Mouse (Mus musculus) lung, adult 2 months (tissue): ENCODE data around the gene Cpsf4l. TPM values are rescaled to one million over a fixed set of nuclear protein-coding genes. Genes with fewer than 3 reads are reported as not detected.
A peak's percentile ranks its signal among the peaks of the same experiment; 100 is the strongest.

Experiments used
- DNase-seq: peaks from one replicate; pipeline ENCODE4 v3.0.0; 2022
- H3K4me1 ChIP-seq: fragments of 200-500 bp; 2 replicates; pipeline ENCODE4 v1.6.1; 2011; ENCODE audit warnings: low read length; ENCODE audit not compliant: control insufficient read depth, insufficient read depth
- H3K4me3 ChIP-seq: fragments of 200-500 bp; replicated peaks from 2 replicates; pipeline ENCODE3; 2011; ENCODE audit warnings: low read depth, mild to moderate bottlenecking, control low read depth, low read length; ENCODE audit errors: extremely low read depth
- CTCF ChIP-seq: fragments of 200-500 bp; IDR thresholded peaks from 2 replicates; pipeline ENCODE4 v1.5.1; 2011; ENCODE audit warnings: mild to moderate bottlenecking, low read length, control low read depth; ENCODE audit not compliant: insufficient read depth
- POLR2A ChIP-seq: fragments of 200-500 bp; IDR thresholded peaks from 2 replicates; pipeline ENCODE4 v1.6.1; 2011; ENCODE audit warnings: low read depth, mild to moderate bottlenecking, control low read depth, low read length, borderline replicate concordance; ENCODE audit errors: extremely low read depth
- WGBS: fragments of 180-500 bp; shearing (Covaris S2); methylation state at CpG from one replicate; pipeline ENCODE4 v1.1.7; 2018; 5-methylcytosine and 5-hydroxymethylcytosine counted together
- polyA plus RNA-seq: library from polyadenylated mRNA; depleted of rRNA; stranded (reverse); fragments of >200 nt; gene quantifications from 2 replicates; pipeline ENCODE4 v1.2.3, GENCODE M21; 2012

Cpsf4l gene
- polyA plus RNA-seq, 1 experiment, result not detected

DNA sequence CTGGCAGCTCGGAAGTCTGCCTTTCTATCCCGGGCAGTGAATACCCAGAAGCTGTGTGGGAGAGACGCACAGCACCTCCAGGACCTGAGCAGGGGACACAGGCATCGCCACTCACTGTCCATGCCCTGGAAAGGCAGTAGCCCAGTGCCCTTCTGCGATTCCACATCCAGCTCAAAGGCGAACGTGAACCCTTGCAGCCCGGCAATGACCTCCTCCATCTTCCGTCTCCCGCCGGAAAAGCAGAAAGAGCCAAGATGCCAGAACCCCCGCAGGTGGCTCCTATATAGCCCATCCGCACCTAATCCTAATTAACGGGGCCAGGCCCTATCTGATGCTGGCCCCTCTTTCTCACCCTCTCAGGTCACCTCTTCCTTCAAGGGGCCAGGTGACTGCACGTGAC lies 545 bp downstream of the Cpsf4l start:
- peaks cover 6% of the 10 kb centered on the region for H3K4me1 ChIP-seq
- DNase-seq, result no peak
- WGBS, result 69% methylated on average over 15 of the region's 15 CpGs
- H3K4me3 ChIP-seq, result no peak overlapping the region
- TF ChIP-seq POLR2A (no peak), CTCF (no peak)

DNA sequence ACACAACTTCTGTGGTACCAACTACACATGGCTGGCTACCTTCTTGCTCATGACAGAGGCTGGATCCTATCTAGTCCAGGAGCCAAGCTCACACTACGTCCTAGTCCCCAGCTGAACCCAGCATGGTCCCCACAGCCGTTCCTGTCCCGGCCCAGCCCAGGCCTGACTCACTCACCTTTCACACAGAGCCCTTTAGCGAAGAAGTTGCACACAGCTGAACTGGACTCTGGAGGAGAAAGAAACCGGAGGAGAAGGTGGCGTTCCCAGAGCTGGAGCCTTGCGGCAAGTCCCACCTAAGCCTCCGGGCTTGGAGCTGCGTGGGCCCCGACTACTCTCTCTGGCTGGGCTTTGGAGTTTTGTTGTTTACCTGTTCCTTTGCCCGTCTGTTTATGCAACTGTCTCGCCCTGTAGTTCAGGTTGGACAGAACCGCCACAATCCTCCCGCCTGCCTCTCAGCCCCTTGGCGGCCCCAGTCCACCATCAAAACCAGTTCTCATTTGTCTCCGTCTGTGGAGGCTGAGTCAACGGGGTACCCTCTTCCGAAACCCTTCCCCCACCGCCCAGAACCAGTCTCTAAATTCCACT lies 1.1 kb downstream of the Cpsf4l start:
- 81% methylated on average over 19 of the region's 19 CpGs for WGBS
- DNase-seq, result no peak
- H3K4me3 ChIP-seq, result no peak overlapping the region
- peaks cover 6% of the 10 kb centered on the region for H3K4me1 ChIP-seq
- TF ChIP-seq POLR2A (no peak), CTCF (no peak)

DNA sequence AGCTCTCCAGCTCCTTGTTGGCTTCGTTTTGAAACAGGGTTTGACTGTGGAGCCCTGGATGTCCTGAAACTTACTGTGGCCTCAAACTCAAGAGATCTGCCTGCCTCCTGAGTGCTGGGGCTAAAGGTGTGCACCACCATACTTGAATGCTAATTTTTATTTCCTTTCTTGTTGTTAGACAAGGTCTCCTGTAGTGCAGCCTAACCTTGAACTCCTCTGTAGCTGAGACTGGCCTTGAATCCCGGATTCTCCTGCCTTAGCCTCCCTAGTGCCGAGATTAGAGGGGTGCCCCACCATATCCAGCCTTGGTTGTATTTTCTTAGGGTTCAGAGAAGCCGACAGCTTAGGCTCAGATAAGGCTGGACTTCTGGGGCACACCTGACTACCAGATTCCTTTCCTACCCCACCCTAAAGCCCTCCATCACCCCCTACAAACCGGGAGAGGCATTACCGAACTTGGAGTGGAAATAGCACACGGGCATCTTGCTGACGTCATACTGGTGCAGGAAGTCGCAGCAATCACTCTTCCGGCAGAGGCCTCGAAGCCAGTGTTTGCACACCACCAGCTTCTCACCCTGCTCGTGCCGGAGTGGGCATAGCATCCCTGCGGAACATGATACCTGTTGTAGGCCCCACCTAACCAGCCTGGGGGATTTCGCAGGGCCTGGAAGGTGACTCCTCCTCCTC lies 3.7 kb downstream of the Cpsf4l start:
- Histone ChIP-seq H3K4me1 (peaks cover 6% of the 10 kb centered on the region), H3K4me3 (no peak overlapping the region)
- no peak for DNase-seq
- WGBS, result 65% methylated on average over 15 of the region's 15 CpGs
- TF ChIP-seq POLR2A (no peak), CTCF (no peak)

DNA sequence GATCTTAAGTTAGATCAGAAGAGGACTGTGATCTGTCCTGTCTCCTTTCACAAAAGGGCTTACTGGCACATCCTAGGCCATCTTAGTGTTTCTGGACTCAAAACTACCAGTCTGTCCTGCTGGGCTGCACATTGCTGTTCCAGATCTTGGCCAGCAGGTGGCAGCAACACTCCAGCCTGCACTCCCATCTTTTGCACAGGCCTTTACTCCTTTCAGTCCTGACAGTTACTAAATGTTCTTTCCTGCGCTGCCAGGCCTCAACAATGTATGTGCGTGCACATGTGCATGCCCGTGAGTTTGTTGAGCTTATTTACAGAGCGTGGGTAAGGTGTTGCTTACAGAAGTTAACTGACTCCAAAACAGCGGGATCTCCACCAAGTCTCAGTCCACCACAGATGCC lies 6.1 kb downstream of the Cpsf4l start:
- no peak overlapping the region for H3K4me3 ChIP-seq
- DNase-seq, result peak; percentile 79
- H3K4me1 ChIP-seq, result no peaks in the 10 kb centered on the region
- peak; percentile 16; the same call in 1 of the 2 replicates for TF ChIP-seq POLR2A
- peak; percentile 100 for TF ChIP-seq CTCF
- WGBS, result 25% methylated on average over 5 of the region's 5 CpGs

DNA sequence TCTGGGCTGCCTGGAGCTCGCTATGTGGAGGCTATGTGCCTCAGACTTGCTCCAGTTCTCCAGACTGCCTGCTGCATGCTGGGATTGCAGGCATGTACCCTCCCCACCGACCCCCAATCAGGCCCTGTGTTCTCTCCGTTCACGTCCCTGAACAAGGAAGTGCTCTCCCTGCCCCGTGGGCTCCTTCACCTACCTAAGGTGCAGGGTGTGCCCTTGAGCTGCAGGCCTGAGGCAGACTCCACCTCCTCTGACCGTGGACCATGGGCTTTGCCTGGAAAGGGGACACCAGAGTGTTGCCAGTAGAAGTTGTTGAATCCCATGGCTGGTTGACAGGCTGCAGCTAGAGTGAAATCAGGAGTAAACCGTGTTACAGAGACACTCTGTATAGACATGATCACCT lies 10.2 kb downstream of the Cpsf4l start:
- Histone ChIP-seq H3K4me3 (no peak overlapping the region), H3K4me1 (no peaks in the 10 kb centered on the region)
- TF ChIP-seq CTCF, result no peak
- no peak for TF ChIP-seq POLR2A
- DNase-seq, result no peak
- 77% methylated on average over 7 of the region's 7 CpGs for WGBS

DNA sequence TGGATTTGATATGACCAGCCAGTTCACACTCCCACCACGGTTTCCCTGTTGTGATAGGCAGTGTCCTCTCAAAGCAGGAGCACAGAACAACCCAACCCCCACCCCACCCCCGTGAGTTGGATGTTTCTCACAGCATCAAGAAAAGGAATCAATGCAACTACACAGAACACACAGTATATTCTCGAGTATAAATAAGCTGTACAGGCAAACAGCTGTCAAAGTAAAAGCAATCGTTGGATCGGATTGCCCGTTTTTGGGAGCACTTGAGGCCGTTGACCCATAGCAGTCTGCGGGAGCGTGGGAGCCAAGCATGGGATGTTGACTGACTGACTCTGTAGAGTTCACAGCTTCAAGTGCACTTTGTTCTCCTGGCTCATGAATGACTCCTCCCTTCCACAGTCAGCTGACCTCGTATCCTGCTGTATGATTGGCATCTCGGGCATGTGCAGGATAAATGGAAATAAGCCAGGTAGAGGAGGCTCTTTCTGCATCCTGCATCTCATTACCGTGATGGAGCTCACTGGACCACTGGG lies 11.7 kb downstream of the Cpsf4l start:
- WGBS, result 63% methylated on average over 12 of the region's 12 CpGs
- DNase-seq, result peak; percentile 16
- H3K4me1 ChIP-seq, result no peaks in the 10 kb centered on the region
- no peak overlapping the region for H3K4me3 ChIP-seq
- TF ChIP-seq POLR2A (no peak), CTCF (no peak)

DNA sequence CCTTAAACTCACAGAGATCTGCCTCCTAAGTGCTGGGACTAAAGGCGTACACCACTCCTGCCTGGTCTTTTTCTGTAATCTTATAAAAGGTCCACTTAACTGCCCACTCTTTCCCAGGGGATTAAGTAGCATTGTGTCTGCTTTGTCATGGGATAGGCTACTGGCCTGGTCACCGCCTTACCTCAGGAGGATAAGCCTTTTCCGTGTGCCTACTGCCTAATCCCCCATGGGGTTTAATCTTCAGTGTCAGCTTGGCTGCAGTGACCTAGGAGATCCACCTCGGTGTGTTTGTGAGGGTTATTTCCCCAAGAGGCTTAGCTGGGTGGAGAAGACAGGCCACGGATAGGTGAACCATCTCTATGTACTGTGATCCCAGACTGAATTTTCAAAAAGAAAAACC lies 12.2 kb downstream of the Cpsf4l start:
- TF ChIP-seq CTCF (no peak), POLR2A (no peak)
- no peaks in the 10 kb centered on the region for H3K4me1 ChIP-seq
- no peak overlapping the region for H3K4me3 ChIP-seq
- no peak for DNase-seq
- 83% methylated on average over 5 of the region's 5 CpGs for WGBS

DNA sequence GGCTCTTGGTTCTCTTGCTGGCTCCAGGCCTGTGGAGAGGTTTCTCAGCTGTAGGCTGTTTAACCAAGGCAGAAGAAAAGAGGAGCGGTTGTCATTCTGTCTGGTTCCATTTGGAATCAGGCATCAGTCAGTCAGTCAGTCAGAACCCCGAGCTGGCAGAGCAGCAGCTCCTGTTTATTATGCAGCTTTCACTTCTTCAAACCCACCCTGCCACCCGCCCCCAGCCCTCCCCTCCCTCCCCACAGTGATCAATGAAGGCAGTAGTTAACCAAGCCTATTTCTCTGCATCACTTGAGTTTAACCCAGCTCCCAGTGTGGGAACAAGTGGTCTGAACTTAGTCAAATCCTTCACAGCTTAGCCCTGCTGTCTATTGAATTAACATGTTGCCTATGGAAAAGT lies 18.0 kb downstream of the Cpsf4l start:
- 72% methylated on average over 3 of the region's 3 CpGs for WGBS
- TF ChIP-seq POLR2A (no peak), CTCF (no peak)
- Histone ChIP-seq H3K4me3 (no peak overlapping the region), H3K4me1 (no peaks in the 10 kb centered on the region)
- DNase-seq, result no peak

DNA sequence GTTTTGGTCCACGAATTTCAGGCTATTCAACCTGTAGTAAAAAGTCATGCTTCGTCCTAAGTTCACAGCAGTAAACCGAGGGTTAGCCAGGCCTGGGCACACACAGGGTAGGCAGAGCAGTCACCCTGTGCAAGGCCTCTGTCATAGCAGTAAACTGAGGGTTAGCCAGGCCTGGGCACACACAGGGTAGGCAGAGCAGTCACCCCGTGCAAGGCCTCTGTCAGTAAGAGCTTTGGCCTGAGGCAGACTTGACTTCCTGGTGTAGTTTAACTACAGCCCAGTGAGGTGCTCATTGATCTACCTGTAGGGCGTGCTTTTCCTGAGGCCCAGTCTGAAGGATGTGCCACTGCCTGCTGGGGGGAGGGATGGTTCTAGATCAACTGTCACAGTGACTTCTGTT lies 18.5 kb downstream of the Cpsf4l start:
- no peak for TF ChIP-seq CTCF
- no peak for TF ChIP-seq POLR2A
- Histone ChIP-seq H3K4me3 (no peak overlapping the region), H3K4me1 (no peaks in the 10 kb centered on the region)
- DNase-seq, result no peak
- WGBS, result 90% methylated on average over 5 of the region's 5 CpGs

DNA sequence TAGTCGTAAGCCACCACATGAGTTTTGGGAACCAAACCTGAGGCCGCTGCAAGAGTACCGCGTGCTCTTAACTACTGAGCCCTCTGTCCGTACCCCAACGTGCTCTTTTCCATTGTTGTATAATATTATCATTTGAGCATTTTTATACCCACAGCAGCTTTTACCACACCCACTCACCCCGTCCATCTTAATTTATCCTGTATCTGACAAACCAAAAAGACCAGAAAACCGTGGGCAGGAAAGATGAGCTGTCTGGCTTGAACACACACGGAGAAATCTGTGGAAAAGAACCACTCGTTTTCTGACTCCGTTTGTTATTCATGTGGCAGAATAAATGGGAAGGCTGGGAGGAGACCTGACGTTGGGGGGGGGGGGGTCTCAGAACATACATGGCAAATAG lies 19.3 kb downstream of the Cpsf4l start:
- no peak overlapping the region for H3K4me3 ChIP-seq
- no peak for DNase-seq
- no peaks in the 10 kb centered on the region for H3K4me1 ChIP-seq
- no peak for TF ChIP-seq CTCF
- no peak for TF ChIP-seq POLR2A
- 87% methylated on average over 12 of the region's 12 CpGs for WGBS

DNA sequence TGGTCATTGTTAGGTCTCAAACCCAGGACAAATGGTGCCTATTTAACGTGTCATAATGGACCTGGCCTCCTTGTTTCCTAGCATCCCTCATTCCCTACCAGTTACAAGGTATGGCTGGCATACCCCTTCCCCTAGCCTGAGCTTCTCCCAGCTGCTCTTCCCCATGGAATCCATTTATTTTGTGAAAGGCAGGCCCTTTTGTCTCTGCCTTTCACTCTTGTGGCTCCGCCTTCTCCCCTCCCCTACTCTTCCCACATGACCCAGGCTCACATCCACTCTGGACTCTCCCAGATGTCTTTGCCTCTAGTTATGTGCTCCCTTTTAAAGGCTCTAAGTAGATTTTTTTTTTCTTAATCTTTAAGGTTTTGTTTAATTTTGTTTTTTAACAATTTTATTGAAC lies 22.8 kb downstream of the Cpsf4l start:
- TF ChIP-seq POLR2A, result no peak
- no peak for TF ChIP-seq CTCF
- H3K4me1 ChIP-seq, result peaks cover 6% of the 10 kb centered on the region
- H3K4me3 ChIP-seq, result no peak overlapping the region
- WGBS, result 83% methylated on average over 2 of the region's 2 CpGs
- no peak for DNase-seq
